Mouse (Mus musculus) erythroblast, embryonic 14.5 days (primary cell): ENCODE measurements around the gene Fnip1.

ENCODE experiments used
- GATA1 ChIP-seq: IDR thresholded peaks from 2 replicates; pipeline ENCODE4 v1.6.1; 2012; ENCODE audit warnings: low read length, inconsistent platforms, mixed read lengths
- TAL1 ChIP-seq: IDR thresholded peaks from 3 replicates; pipeline ENCODE4 v1.6.1; 2012; ENCODE audit warnings: low read length, inconsistent platforms, mixed read lengths

DNA sequence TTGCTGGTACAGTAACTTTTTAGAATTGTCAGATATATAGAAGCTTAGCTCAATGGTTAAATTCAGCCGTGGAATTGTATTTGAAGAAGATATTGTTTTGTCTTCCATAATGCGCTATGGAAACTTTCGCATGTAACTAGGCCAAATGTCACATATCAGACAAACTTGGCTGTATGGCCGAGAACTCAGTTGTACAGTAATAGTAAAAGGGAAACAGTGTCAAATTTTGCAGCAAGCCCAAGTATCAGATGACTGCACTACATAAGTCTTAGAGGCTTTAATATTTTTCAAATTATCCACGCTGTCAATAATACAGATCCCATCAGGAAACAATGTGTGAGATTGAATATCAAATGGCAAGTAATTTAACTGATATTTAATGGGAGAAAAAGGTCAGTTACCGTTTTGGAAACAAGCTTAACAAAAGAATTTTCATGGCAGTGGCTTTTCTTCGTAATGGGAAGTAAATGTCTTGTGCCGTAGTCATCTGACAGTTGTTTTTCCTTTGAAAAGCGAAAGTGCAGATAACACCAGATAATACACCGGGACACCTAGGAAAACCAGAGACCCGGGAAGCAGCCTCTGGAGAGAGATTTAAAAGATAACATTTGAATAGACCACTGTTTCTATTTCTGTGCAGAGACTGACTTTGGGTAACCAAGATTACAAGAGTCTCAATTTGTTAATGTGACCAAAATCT is 1.1 kb downstream of the Fnip1 start:
- TF ChIP-seq GATA1 (no peak), TAL1 (no peak)
